Mouse (Mus musculus) spleen, postnatal 36 days (tissue): ENCODE data around the gene Ost4.

Experiments
- DNase-seq, 2 experiments: peaks; one replicate each; pipeline ENCODE4 v3.0.0; 2022; ENCODE audit warnings: low spot score in 2 of 2, mixed read lengths in 1 of 2

The Ost4 gene

DNA sequence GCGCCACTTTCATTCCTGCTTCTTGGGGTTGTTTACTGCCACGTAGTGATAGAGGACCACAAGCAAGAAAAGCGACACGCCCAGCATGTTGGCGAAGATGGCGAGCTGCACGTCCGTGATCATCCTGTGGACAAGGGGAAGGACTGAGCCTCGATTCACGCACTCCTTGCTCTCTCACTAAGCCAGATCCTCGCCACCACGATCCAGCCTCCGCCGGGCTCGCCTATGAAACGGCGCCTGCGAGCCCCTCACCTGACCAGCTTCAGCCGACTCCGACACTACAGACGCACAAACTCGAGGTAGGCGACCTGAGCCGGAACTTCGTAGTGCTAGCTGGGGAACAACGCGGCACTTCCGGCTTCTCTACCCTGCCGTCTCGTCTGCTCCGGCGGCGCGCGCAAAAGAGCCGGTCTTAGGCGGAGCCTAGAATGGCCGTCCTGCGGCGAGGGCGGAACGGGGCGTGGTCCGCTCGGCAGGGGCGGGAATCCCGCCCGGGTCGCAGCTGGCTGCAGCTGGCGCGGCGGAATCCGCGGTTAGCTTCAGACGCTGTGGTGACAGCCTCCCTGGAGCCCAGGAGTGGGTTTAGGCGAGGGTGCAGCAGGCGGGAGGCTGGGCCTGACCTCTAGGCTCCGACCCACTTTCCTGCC is at the start of gene Ost4:
Gene Ost4 (minus strand): TSS at position 376 of the 647 bp plus-strand sequence.
- DNase-seq, result peak; percentile 97

- DNase-seq, result no peak
Observed at GRCm38 (mm10) chr5:30955751-30956150, 48.2 kb upstream of the Ost4 start.

DNA sequence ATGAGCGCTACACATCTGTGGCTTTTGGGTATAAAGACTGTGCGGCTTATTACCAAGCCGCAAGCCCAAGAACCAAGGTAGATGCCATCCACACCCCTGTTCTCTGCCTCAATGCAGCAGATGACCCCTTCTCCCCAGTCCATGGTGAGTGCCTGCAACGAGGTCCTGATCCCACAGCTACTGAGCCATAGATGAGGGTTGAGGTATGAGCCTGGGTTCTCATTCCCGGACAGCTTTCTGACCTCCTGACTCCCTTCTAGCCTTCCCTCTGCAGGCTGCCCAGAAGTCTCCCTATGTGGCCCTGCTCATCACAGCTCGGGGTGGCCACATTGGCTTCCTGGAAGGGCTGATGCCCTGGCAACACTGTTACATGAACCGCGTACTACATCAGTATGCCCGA is 47.0 kb upstream of the Ost4 start:
- no peak for DNase-seq

GRCm38 (mm10) chr5:30954065-30954464 is 46.5 kb upstream of the Ost4 start:
- no peak for DNase-seq

GRCm38 (mm10) chr5:30952551-30952950 is 45.0 kb upstream of the Ost4 start:
- DNase-seq, result no peak

- DNase-seq, result no peak
Observed at GRCm38 (mm10) chr5:30951706-30952105, 44.1 kb upstream of the Ost4 start.

DNA sequence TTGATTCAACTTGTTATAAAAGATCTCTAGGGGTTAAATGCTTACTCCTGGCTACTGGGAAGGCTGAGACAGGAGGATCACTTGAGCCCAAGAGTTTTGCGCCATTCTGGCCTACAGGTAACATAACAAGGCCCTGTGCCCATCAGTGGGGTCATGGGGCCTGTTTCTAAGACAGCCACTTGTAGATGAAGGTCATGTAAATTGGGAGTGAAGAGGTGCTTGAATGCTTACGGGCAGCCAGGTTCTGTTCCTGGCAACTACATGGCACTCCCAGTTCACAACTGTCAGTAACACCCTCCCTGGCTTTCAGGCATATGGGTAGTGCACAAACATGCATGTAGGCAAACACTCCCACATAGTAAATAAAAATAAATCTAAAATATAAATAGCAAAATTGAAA is 43.3 kb upstream of the Ost4 start:
- DNase-seq, result no peak

GRCm38 (mm10) chr5:30950451-30950850 is 42.9 kb upstream of the Ost4 start:
- no peak for DNase-seq

DNA sequence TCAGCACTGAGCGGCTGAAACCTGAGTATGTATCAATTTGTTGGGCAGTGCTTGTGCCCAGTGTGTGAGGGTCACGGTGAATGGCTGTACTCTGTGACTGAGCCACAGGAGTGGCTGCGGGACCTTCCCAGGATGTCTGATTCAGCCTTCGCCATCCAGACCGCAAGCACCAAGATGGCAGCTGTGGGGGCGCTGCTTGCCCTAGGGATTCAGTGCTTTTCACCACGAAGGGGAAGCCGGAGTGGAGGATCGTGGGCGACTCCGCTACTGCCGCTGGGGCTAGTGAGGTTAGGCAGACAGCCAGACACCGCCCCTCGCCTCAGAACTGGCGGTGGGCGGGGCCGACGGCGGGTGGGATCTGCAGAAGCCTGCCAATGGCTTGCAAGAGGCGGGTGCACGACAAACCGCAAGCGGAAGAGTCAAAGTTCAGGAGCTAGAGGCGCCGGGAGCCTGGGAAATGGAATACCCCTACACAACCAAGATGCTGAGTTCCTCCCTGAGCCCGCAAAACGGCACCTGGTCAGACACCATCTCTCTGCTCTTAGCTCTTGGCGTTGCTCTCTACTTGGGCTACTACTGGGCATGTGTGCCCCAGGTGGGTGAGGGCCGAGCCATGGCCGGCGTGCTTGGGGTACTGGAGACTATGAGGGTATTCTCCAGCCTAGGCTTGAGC is 42.2 kb upstream of the Ost4 start:
- peak; percentile 91 to 92 for DNase-seq

GRCm38 (mm10) chr5:30948620-30949019 is 41.0 kb upstream of the Ost4 start:
- no peak for DNase-seq

GRCm38 (mm10) chr5:30944956-30945781 is 37.6 kb upstream of the Ost4 start, which contains the start of gene Cgref1:
Cgref1 (minus strand) TSS chr5:30945591.
- DNase-seq, result no peak

- DNase-seq, result no peak
Observed at GRCm38 (mm10) chr5:30944344-30944743, 36.8 kb upstream of the Ost4 start.

DNA sequence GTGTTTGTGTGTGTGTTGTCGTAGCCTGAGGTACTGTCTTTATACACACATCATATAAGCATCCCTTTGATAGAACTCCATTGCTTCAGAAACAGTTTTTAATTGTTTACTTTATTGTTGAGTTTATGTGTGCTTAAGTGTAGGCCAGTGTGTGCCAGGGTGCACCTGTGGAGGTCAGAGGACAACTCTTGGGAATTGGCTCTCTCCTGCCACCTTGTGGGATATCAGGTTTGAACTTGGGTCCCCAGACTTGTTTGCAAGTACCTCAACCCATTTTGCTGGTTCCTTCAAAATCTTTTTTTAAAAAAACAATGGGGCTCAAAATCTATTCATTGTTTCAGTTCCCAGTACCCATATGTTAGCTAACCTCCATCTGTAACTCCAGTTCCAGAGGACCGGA is 35.4 kb upstream of the Ost4 start:
- no peak for DNase-seq

- DNase-seq, result no peak
Observed at GRCm38 (mm10) chr5:30934725-30935461, 27.3 kb upstream of the Ost4 start.

DNA sequence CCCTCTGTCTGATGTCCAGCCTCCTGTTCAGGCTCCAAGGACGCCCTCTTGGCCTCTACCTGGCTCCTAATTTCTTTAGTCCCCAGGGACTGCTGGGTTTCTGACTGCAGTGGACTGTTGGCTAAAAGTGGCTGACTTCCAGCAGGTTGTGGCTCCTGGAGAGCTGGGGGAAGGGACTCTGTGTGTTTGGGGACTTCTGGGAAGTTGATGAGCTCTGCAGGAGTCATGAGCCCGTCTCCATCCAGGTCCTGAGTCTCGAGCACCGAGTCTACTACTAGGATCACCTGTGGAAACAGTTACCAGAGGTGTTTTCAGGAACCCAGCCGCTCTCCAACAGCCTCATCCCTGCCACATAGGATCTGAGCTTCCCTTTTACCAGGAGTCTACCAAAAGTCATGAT is 26.1 kb upstream of the Ost4 start:
- DNase-seq, result no peak

DNA sequence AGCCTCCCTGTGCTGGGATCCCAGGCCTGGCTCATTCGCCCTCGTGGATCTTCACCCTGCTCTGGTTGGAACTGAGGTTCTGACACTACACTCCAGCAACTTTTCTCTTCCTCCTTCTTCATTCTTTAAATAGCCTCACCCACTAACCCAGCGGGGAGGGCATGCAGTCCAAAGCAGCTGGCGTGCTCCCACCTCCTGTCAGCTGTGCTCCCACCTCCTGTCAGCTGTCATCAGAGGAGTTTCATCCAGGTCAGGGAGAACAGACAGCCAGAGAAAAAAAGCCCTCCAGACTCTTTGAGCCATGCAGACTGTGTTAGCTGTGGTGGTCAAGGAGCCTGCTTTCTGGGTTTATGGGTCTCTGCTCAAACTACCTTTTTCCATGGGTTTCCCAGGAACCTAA is 23.8 kb upstream of the Ost4 start:
- DNase-seq, result no peak

DNA sequence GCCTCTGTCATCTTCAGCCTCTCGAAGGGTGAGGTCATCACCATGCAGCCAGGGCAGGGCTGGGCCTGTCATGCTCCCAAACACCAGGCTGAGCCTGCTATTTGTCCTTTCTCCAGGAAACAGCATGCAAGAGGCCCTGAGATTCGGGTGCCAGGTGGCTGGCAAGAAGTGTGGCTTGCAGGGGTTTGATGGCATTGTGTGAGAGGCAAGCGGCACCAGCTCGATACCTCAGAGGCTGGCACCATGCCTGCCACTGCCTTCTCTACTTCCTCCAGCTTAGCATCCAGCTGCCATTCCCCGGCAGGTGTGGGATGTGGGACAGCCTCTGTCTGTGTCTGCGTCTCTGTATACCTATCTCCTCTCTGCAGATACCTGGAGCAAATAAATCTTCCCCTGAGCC is 23.3 kb upstream of the Ost4 start:
- DNase-seq, result no peak

DNA sequence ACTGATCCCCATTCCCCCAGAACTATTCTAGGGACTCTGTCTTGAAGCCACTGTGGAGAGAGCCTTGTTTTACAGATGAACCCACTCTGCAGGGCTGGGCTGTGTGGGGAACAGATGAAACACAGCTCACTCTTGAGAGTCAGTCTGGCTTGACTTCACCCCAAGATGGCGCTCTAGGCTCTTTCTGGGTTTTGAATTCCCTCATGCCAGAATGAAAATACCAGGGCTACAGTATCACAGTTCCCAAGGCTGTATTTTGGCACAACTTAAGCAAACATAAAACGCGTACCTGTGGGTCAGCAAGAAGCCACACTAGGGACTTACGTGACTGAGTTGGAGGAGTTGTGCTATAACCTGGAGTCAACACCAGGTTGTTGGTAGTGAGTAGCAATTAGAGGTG is 22.5 kb upstream of the Ost4 start:
- DNase-seq, result peak in 1 of 2 experiments; percentile 35

GRCm38 (mm10) chr5:30927945-30928529 is 20.4 kb upstream of the Ost4 start:
- DNase-seq, result no peak

DNA sequence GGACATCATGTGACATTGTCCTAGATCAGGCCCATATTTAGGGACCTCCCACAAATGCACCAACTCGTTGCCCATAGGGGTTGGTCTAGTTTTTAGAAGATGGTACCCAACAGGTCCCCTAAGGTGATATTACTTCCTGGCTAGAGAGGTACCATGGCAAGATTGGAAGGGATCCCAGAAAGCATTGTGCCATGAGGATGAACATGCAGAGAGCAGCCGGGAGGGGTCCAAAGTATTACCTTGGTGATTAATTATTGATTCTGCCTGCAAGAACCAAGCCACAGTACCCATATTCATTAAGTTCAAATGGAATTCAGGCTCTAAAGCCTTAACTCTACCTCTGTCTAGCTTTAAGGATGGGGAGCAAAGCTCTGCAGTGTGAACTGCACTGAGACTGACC is 18.5 kb upstream of the Ost4 start:
- no peak for DNase-seq

GRCm38 (mm10) chr5:30925217-30925616 is 17.6 kb upstream of the Ost4 start:
- DNase-seq, result no peak

GRCm38 (mm10) chr5:30924614-30925013 is 17.0 kb upstream of the Ost4 start:
- no peak for DNase-seq
